ENCODE assay signal across 28 mouse cellular contexts in genomic region chr6:101027462-101027861, GRCm38 (mm10).
DNase-seq lines count a peak whose midpoint lies in the region; ATAC-seq and TF ChIP-seq lines count a peak whose summit lies in the region.
"Had no signal": no experiment of that assay in that cellular context is flagged by ENCODE, and none has a peak within 500 bp of the region (broad histone marks: within the 10 kb centered on the region; RNA-seq: fewer than 3 reads in every experiment).

No protein-coding gene starts in this region.

- H3K36me3 ChIP-seq in kidney, postnatal 0 days (ENCODE audit: insufficient read depth, low read length), result no peaks in the 10 kb centered on the region
- no peaks in the 10 kb centered on the region for H3K36me3 ChIP-seq in limb, embryonic 10.5 days
- H3K36me3 ChIP-seq in heart, embryonic 11.5 days (ENCODE audit: control insufficient read depth, insufficient read depth, low read length), result no peaks in the 10 kb centered on the region
- H3K36me3 ChIP-seq: embryonic facial prominence, embryonic 10.5 days; embryonic facial prominence, embryonic 13.5 days; forebrain, embryonic 12.5 days; forebrain, embryonic 15.5 days; heart, embryonic 10.5 days; hindbrain, embryonic 13.5 days had no signal

- no peaks in the 10 kb centered on the region for H3K27me3 ChIP-seq in kidney, postnatal 0 days (ENCODE audit: insufficient read depth, low read length)
- no peaks in the 10 kb centered on the region for H3K27me3 ChIP-seq in limb, embryonic 10.5 days (ENCODE audit: low read depth, poor library complexity, severe bottlenecking)
- no peaks in the 10 kb centered on the region for H3K27me3 ChIP-seq in heart, embryonic 11.5 days (ENCODE audit: control insufficient read depth, insufficient read depth, low read length)
- H3K27me3 ChIP-seq: embryonic facial prominence, embryonic 13.5 days; forebrain, embryonic 12.5 days; forebrain, embryonic 15.5 days; hindbrain, embryonic 13.5 days had no signal

- DNase-seq in kidney, postnatal 0 days (ENCODE audit: low spot score), result peak; percentile 28
- no peak for DNase-seq in kidney, adult 11 months
- peak; percentile 62 for DNase-seq in forelimb bud, embryonic 11.5 days (ENCODE audit: low read depth, low spot score)
- no peak for DNase-seq in limb, embryonic 10.5 days (ENCODE audit: low spot score)
- peak; percentile 54 for DNase-seq in mesoderm, embryonic 11.5 days (ENCODE audit: low read depth, low spot score)
- DNase-seq: adrenal gland, adult 8-10 months; adrenal gland, postnatal 25 days; cerebellum, adult 11 months; cerebellum, adult 2 months; cerebellum, adult 9-11 months; cerebellum, postnatal 25 days; gastrocnemius, postnatal 10 days; gastrocnemius, postnatal 36 days; heart, adult 2 months had no signal

- no peak for ATAC-seq in kidney, postnatal 0 days (replicated peaks; ENCODE audit: low FRiP score, low read depth)
- ATAC-seq in heart, embryonic 11.5 days (replicated peaks; ENCODE audit: insufficient number of reproducible peaks, low FRiP score, low TSS enrichment), result no peak
- no peak for ATAC-seq in cerebellum, adult (ENCODE audit: insufficient number of reproducible peaks, low FRiP score, low TSS enrichment)
- ATAC-seq: activated CD4-positive, CD25-positive, alpha-beta regulatory T cell, adult 4 months; CD4-positive, CD25-positive, alpha-beta regulatory T cell, adult 4 months; forebrain, embryonic 15.5 days; hindbrain, embryonic 16.5 days; inflammation-experienced regulatory T-cells, adult 6 months; intestine, embryonic 16.5 days had no signal

- H3K9me3 ChIP-seq in kidney, postnatal 0 days (replicated peaks; ENCODE audit: low read length), result no peaks in the 10 kb centered on the region
- H3K9me3 ChIP-seq in limb, embryonic 10.5 days (replicated peaks), result no peaks in the 10 kb centered on the region
- H3K9me3 ChIP-seq in heart, embryonic 11.5 days (replicated peaks; ENCODE audit: control insufficient read depth, low read length), result no peaks in the 10 kb centered on the region
- H3K9me3 ChIP-seq: embryonic facial prominence, embryonic 10.5 days; embryonic facial prominence, embryonic 13.5 days; forebrain, embryonic 12.5 days; forebrain, embryonic 15.5 days; heart, embryonic 10.5 days; hindbrain, embryonic 13.5 days had no signal

- H3K27ac ChIP-seq in kidney, postnatal 0 days, result no peak overlapping the region
- H3K27ac ChIP-seq in limb, embryonic 10.5 days, result peak overlapping the region; percentile 72
- H3K27ac ChIP-seq in heart, embryonic 11.5 days (ENCODE audit: low read depth, low read length), result no peak overlapping the region
- H3K27ac ChIP-seq: embryonic facial prominence, embryonic 10.5 days; embryonic facial prominence, embryonic 13.5 days; forebrain, embryonic 12.5 days; forebrain, embryonic 15.5 days; heart, adult 2 months; heart, embryonic 10.5 days; hindbrain, embryonic 13.5 days had no signal

- no peak for TF ChIP-seq CTCF in kidney, postnatal 0 days (IDR thresholded peaks at IDR 0.05; ENCODE audit: low read depth)

- no peak overlapping the region for H3K9ac ChIP-seq in kidney, postnatal 0 days (ENCODE audit: low read depth, low read length)
- no peak overlapping the region for H3K9ac ChIP-seq in heart, embryonic 11.5 days (ENCODE audit: low read depth, low read length)
- H3K9ac ChIP-seq: embryonic facial prominence, embryonic 13.5 days; forebrain, embryonic 12.5 days; forebrain, embryonic 15.5 days; hindbrain, embryonic 13.5 days had no signal

- H3K4me2 ChIP-seq in kidney, postnatal 0 days (ENCODE audit: low read length), result no peak overlapping the region
- H3K4me2 ChIP-seq in heart, embryonic 11.5 days, result no peak overlapping the region
- H3K4me2 ChIP-seq: embryonic facial prominence, embryonic 13.5 days; forebrain, embryonic 12.5 days; forebrain, embryonic 15.5 days; hindbrain, embryonic 13.5 days had no signal

- no peaks in the 10 kb centered on the region for H3K4me1 ChIP-seq in kidney, postnatal 0 days (replicated peaks; ENCODE audit: insufficient read depth, low read length)
- H3K4me1 ChIP-seq in limb, embryonic 10.5 days, result peaks cover 26% of the 10 kb centered on the region
- no peaks in the 10 kb centered on the region for H3K4me1 ChIP-seq in heart, embryonic 11.5 days (ENCODE audit: control insufficient read depth, insufficient read depth, low read length)
- H3K4me1 ChIP-seq: embryonic facial prominence, embryonic 10.5 days; embryonic facial prominence, embryonic 13.5 days; forebrain, embryonic 15.5 days; heart, embryonic 10.5 days had no signal

- no peak overlapping the region for H3K4me3 ChIP-seq in kidney, postnatal 0 days (replicated peaks; ENCODE audit: low read depth, low read length)
- H3K4me3 ChIP-seq in limb, embryonic 10.5 days, result no peak overlapping the region
- no peak overlapping the region for H3K4me3 ChIP-seq in heart, embryonic 11.5 days (ENCODE audit: low read depth, low read length)
- H3K4me3 ChIP-seq: embryonic facial prominence, embryonic 10.5 days; embryonic facial prominence, embryonic 13.5 days; erythroblast, embryonic 14.5 days; forebrain, embryonic 12.5 days; forebrain, embryonic 15.5 days; heart, adult 2 months; heart, embryonic 10.5 days; hindbrain, embryonic 13.5 days had no signal

- 27% methylated on average over 10 of the region's 10 CpGs for WGBS in kidney, postnatal 0 days
- WGBS in limb, embryonic 10.5 days, result 32% methylated on average over 10 of the region's 10 CpGs
- 78% methylated on average over 10 of the region's 10 CpGs for WGBS in heart, embryonic 11.5 days (ENCODE audit: insufficient replicate concordance)

Comparison
In these comparisons a context has a peak if more than half of its experiments do, and no peak if none do; other contexts are left out.
1. DNase-seq: peak in kidney, postnatal 0 days (single experiment), forelimb bud, embryonic 11.5 days (single experiment) and mesoderm, embryonic 11.5 days (single experiment); none in kidney, adult 11 months (single experiment) and limb, embryonic 10.5 days (single experiment).